Mouse (Mus musculus) CD8-positive naive resting alpha-beta T cell, adult 57 days (primary cell): ENCODE measurements around the gene Iqub. TPM values are rescaled to one million over a fixed set of nuclear protein-coding genes. Genes with fewer than 3 reads are reported as not detected.

ENCODE experiments used
- total RNA-seq: library from RNA; stranded (reverse); gene quantifications from one replicate; pipeline ENCODE4 v1.2.4, GENCODE M21; 2023

Gene Iqub
- not detected for total RNA-seq

GRCm38 (mm10) chr6:24514552-24515284, at the start of gene Iqub:
Gene Iqub, minus strand, starts transcription at chr6:24515067.

GRCm38 (mm10) chr6:24528064-24528243, 13.1 kb upstream of the Iqub start, which contains the start of gene Asb15:
Gene Asb15, plus strand, starts transcription at chr6:24528144.

DNA sequence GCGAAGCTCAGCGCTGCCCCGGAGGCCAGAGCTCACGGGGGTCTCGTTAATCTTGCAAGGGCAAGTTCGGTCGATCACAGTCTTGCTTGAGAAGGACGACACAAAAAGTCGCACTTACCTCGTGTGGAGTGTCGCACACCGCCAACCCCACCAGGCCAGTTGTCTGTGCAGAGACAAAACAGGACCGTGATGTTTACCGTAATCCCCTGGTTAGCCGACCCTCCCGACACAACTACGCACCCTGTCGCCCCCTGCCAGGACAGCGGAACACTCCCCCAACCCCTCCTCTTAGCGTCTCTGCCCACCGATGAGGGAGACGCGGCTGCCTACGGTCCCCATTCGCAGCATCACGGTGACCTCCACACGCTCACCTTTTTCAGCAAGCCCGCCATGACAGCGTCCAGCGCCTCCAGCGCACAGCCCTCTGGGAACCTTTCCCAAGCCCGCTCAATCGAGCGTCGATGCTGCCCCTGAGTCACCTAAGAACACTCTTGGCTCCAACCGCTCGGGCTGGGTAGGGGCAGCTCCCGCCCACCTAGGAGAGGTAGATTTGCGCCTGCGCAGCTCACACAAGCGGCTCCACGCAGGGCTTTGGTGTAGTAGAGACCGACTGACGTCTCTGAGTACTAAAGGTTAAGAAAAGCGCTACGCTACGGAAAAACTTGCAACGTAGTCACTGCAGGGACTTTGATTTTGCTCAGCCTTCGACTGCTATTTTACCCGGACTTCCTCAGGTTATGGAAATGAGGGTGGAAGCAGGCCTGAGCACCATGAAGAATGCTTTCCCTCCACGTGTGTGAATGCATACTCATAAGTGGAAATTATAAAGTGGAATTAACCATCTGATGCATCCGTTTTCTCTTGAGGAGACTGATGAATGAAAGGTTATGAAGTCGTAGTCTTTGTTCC, 12.5 kb upstream of the Iqub start, which contains the start of gene Ndufa5:
Gene Ndufa5, minus strand, starts transcription at position 859 of the 909 bp plus-strand sequence.

Other genes starting within 250 kb of the Iqub start
- 50.2 TPM for gene Ndufa5, start 12.9 kb upstream of the Iqub start, total RNA-seq
- gene Asb15, start 13.1 kb upstream of the Iqub start, total RNA-seq: not detected
- gene Lmod2, start 82.7 kb upstream of the Iqub start, total RNA-seq: not detected
- 41.4 TPM for gene Wasl, start 149.9 kb upstream of the Iqub start, total RNA-seq
- gene Hyal6, start 218.2 kb upstream of the Iqub start, total RNA-seq: not detected
- gene Hyal4, start 233.3 kb upstream of the Iqub start, total RNA-seq: not detected